Mouse (Mus musculus): ENCODE data around the gene Slc4a3. TPM values are rescaled to one million over a fixed set of nuclear protein-coding genes. Genes with fewer than 3 reads are reported as not detected.

Slc4a3 gene
- polyA plus RNA-seq, 1 experiment: 8.0 TPM

DNA sequence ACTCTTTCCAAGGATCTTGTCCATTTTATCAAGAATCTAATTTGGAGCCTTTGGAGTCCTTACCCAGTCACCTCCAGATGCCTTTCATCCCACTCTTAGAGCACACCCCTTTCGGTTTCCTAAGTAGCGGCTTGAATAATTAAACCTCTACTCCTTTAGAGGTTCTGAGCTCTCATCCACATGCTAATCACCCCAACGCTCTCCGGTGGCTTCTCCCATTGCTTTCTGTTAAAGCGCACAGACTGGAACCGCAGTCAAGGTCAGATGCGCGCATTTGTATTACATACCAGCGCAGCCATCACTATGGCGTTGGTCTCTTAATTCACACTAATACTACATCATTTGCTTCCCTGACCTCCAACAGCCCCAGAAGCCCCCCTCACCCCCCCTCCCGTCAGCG lies 55.7 kb downstream of the Slc4a3 start:
- H3K4me3 ChIP-seq (replicated peaks; ENCODE audit: control insufficient read depth, low read depth, low read length): no peak overlapping the region
- TF ChIP-seq CTCF (IDR thresholded peaks at IDR 0.05; ENCODE audit: control insufficient read depth, insufficient read depth, low read length) (no peak), POLR2A (IDR thresholded peaks at IDR 0.05; ENCODE audit: borderline replicate concordance, control insufficient read depth, low read depth, low read length) (no peak)
- H3K4me1 ChIP-seq (ENCODE audit: control insufficient read depth, insufficient read depth, low read length): no peaks in the 10 kb centered on the region
- no peak overlapping the region for H3K27ac ChIP-seq (ENCODE audit: control insufficient read depth, insufficient read depth, low read depth, low read length, poor library complexity)
- WGBS: 16% methylated on average over 12 of the region's 12 CpGs

GRCm38 (mm10) chr1:75603584-75603983 lies 57.5 kb downstream of the Slc4a3 start:
- WGBS: 83% methylated on average over 7 of the region's 7 CpGs
- no peak overlapping the region for H3K4me3 ChIP-seq (replicated peaks; ENCODE audit: control insufficient read depth, low read depth, low read length)
- no peak overlapping the region for H3K27ac ChIP-seq (ENCODE audit: control insufficient read depth, insufficient read depth, low read depth, low read length, poor library complexity)
- TF ChIP-seq POLR2A (IDR thresholded peaks at IDR 0.05; ENCODE audit: borderline replicate concordance, control insufficient read depth, low read depth, low read length): no peak
- TF ChIP-seq CTCF (IDR thresholded peaks at IDR 0.05; ENCODE audit: control insufficient read depth, insufficient read depth, low read length): no peak
- no peaks in the 10 kb centered on the region for H3K4me1 ChIP-seq (ENCODE audit: control insufficient read depth, insufficient read depth, low read length)

DNA sequence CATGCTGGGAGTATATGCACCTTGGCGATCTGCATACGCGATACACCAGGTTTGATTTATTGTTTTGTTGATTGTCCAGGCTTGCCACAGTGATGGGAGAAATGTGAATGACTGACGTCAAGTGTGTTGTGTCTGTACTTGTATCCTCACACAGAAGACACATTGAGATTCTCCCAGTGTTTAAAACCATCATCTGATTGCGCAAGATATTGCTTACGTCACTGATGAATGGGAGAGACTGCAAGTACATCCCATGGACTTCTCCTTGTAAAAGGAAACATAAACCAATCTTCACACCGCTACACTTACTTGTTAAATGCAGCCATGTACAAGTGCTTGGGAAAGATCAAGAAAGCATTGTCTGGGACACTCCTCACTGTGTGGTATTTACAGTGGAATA lies 62.2 kb downstream of the Slc4a3 start:
- 84% methylated on average over 7 of the region's 7 CpGs for WGBS
- Histone ChIP-seq H3K4me1 (ENCODE audit: control insufficient read depth, insufficient read depth, low read length) (no peaks in the 10 kb centered on the region), H3K27ac (ENCODE audit: control insufficient read depth, insufficient read depth, low read depth, low read length, poor library complexity) (no peak overlapping the region), H3K4me3 (replicated peaks; ENCODE audit: control insufficient read depth, low read depth, low read length) (no peak overlapping the region)
- no peak for TF ChIP-seq POLR2A (IDR thresholded peaks at IDR 0.05; ENCODE audit: borderline replicate concordance, control insufficient read depth, low read depth, low read length)
- no peak for TF ChIP-seq CTCF (IDR thresholded peaks at IDR 0.05; ENCODE audit: control insufficient read depth, insufficient read depth, low read length)

DNA sequence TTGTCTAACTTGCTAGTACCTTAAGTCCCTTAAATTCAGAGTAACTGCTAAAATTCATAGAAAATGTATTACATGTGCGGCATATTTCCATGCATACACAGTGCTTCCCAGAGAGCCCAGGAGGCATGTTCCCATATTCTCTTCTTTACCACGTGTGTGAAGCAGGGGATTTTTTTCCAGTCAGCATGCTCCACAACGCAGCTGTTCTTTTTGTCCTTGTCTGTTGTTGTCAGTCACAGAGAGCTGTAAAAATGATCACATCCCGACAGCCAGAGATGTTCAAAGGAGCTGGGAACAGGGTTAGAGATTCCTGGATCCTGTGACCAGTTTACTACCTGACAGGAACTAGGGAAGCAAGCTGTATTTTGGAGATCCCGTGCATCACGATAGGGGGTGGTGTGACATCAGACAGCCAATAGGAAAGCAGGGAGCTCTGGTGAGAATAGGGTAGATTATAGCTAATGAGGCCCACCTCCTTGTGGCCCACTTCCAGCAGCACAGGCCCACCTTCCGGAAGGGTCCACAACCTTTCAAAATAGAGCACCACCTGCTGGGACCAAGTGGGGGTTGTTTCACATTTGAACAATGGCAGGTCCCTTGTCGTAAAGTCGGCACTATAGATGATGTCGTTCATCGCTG lies 62.7 kb downstream of the Slc4a3 start:
- WGBS: 78% methylated on average over 11 of the region's 11 CpGs
- no peaks in the 10 kb centered on the region for H3K4me1 ChIP-seq (ENCODE audit: control insufficient read depth, insufficient read depth, low read length)
- no peak overlapping the region for H3K27ac ChIP-seq (ENCODE audit: control insufficient read depth, insufficient read depth, low read depth, low read length, poor library complexity)
- H3K4me3 ChIP-seq (replicated peaks; ENCODE audit: control insufficient read depth, low read depth, low read length): no peak overlapping the region
- TF ChIP-seq CTCF (IDR thresholded peaks at IDR 0.05; ENCODE audit: control insufficient read depth, insufficient read depth, low read length): no peak
- no peak for TF ChIP-seq POLR2A (IDR thresholded peaks at IDR 0.05; ENCODE audit: borderline replicate concordance, control insufficient read depth, low read depth, low read length)

DNA sequence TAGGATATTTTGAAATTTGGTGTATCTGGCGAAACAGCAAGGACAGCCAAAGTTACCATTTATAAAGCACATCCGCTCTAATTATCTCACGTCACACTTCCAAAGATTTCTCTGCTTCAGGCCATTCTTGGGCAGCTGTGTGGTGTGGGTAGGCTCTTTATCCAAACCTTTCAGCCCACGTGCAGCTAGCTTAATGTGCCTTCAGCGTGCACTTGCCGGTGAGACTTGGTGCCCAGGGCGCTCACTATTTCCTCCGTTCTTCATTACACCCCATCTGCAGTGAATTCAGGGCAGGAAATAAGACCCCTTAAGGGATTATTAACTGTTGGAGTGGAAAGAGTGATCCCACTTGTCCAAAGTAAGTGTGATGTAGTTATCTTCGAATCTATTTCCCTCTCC lies 63.2 kb downstream of the Slc4a3 start:
- WGBS: 86% methylated on average over 9 of the region's 9 CpGs
- no peak overlapping the region for H3K4me3 ChIP-seq (replicated peaks; ENCODE audit: control insufficient read depth, low read depth, low read length)
- TF ChIP-seq CTCF (IDR thresholded peaks at IDR 0.05; ENCODE audit: control insufficient read depth, insufficient read depth, low read length) (no peak), POLR2A (IDR thresholded peaks at IDR 0.05; ENCODE audit: borderline replicate concordance, control insufficient read depth, low read depth, low read length) (no peak)

GRCm38 (mm10) chr1:75610553-75610952 lies 64.5 kb downstream of the Slc4a3 start:
- WGBS: 70% methylated on average over 8 of the region's 8 CpGs
- Histone ChIP-seq H3K4me3 (replicated peaks; ENCODE audit: control insufficient read depth, low read depth, low read length) (no peak overlapping the region), H3K27ac (ENCODE audit: control insufficient read depth, insufficient read depth, low read depth, low read length, poor library complexity) (no peak overlapping the region), H3K4me1 (ENCODE audit: control insufficient read depth, insufficient read depth, low read length) (no peaks in the 10 kb centered on the region)
- TF ChIP-seq CTCF (IDR thresholded peaks at IDR 0.05; ENCODE audit: control insufficient read depth, insufficient read depth, low read length) (no peak), POLR2A (IDR thresholded peaks at IDR 0.05; ENCODE audit: borderline replicate concordance, control insufficient read depth, low read depth, low read length) (no peak)

More for the DNA sequence above, 63.2 kb downstream of the Slc4a3 start:
- Histone ChIP-seq H3K27ac (ENCODE audit: control insufficient read depth, insufficient read depth, low read depth, low read length, poor library complexity) (no peak overlapping the region), H3K4me1 (ENCODE audit: control insufficient read depth, insufficient read depth, low read length) (no peaks in the 10 kb centered on the region)

Other genes with a start within 250 kb of the Slc4a3 start
- 9.2 and 21.3 TPM in 2 replicates for gene Dnpep, start 228.3 kb upstream of the Slc4a3 start, polyA plus RNA-seq (2011; ENCODE audit: insufficient read depth, insufficient read length, low replicate concordance, missing spikeins)
- 2.1 and 8.8 TPM in 2 replicates for gene Des, start 185.9 kb upstream of the Slc4a3 start, polyA plus RNA-seq (2011; ENCODE audit: insufficient read depth, insufficient read length, low replicate concordance, missing spikeins)
- gene Speg, start 171.0 kb upstream of the Slc4a3 start, polyA plus RNA-seq (2011; ENCODE audit: insufficient read depth, insufficient read length, low replicate concordance, missing spikeins): 18.1 TPM in 2 replicates
- 21.8 and 53.9 TPM in 2 replicates for gene Gmppa, start 110.3 kb upstream of the Slc4a3 start, polyA plus RNA-seq (2011; ENCODE audit: insufficient read depth, insufficient read length, low replicate concordance, missing spikeins)
- gene Asic4, start 95.8 kb upstream of the Slc4a3 start, polyA plus RNA-seq (2011; ENCODE audit: insufficient read depth, insufficient read length, low replicate concordance, missing spikeins): not detected in 2 replicates
- gene Chpf, start 67.0 kb upstream of the Slc4a3 start, polyA plus RNA-seq (2011; ENCODE audit: insufficient read depth, insufficient read length, low replicate concordance, missing spikeins): 2.1 and 4.7 TPM in 2 replicates
- not detected in 2 replicates for gene Tmem198, start 66.7 kb upstream of the Slc4a3 start, polyA plus RNA-seq (2011; ENCODE audit: insufficient read depth, insufficient read length, low replicate concordance, missing spikeins)
- gene Obsl1, start 39.8 kb upstream of the Slc4a3 start, polyA plus RNA-seq (2011; ENCODE audit: insufficient read depth, insufficient read length, low replicate concordance, missing spikeins): 4.3 and 6.2 TPM in 2 replicates
- gene Inha, start 39.2 kb upstream of the Slc4a3 start, polyA plus RNA-seq (2011; ENCODE audit: insufficient read depth, insufficient read length, low replicate concordance, missing spikeins): not detected in 2 replicates
- gene Stk11ip, start 24.7 kb upstream of the Slc4a3 start, polyA plus RNA-seq (2011; ENCODE audit: insufficient read depth, insufficient read length, low replicate concordance, missing spikeins): 22.7 and 27.1 TPM in 2 replicates

Data from bone marrow, adult 2 months (tissue).